Mouse (Mus musculus) lung, embryonic 15.5 days (tissue): ENCODE measurements around the gene Cd59b. TPM values are rescaled to one million over a fixed set of nuclear protein-coding genes. Genes with fewer than 3 reads are reported as not detected.

Experiments used
- ATAC-seq: fragments of 200-750 bp; cut with Nextera tagmentation; 2 replicates; pipeline ENCODE4 v1.8.0; 2017; ENCODE audit warnings: moderate number of reproducible peaks, borderline replicate concordance; ENCODE audit not compliant: low FRiP score, low TSS enrichment; ENCODE audit errors: extremely low read depth
- H3K27ac ChIP-seq: fragments of 300-500 bp; sonication (generic); 2 replicates; pipeline ENCODE4 v1.5.1; 2015; ENCODE audit warnings: moderate library complexity, mild to moderate bottlenecking, inconsistent platforms
- H3K27me3 ChIP-seq: fragments of 300-500 bp; sonication (generic); 2 replicates; pipeline ENCODE4 v1.6.1; 2015; ENCODE audit warnings: inconsistent platforms
- H3K36me3 ChIP-seq: fragments of 300-500 bp; sonication (generic); 2 replicates; pipeline ENCODE4 v1.6.1; 2015; ENCODE audit warnings: inconsistent platforms
- H3K4me1 ChIP-seq: fragments of 300-500 bp; sonication (generic); 2 replicates; pipeline ENCODE4 v1.6.1; 2015; ENCODE audit warnings: inconsistent platforms
- H3K4me2 ChIP-seq: fragments of 300-500 bp; sonication (generic); 2 replicates; pipeline ENCODE4 v1.6.1; 2015; ENCODE audit warnings: inconsistent platforms, mild to moderate bottlenecking, moderate library complexity
- H3K4me3 ChIP-seq: fragments of 300-500 bp; sonication (generic); 2 replicates; pipeline ENCODE4 v1.5.1; 2015; ENCODE audit warnings: mild to moderate bottlenecking, inconsistent platforms
- H3K9ac ChIP-seq: fragments of 300-500 bp; sonication (generic); 2 replicates; pipeline ENCODE4 v1.6.1; 2015; ENCODE audit warnings: inconsistent platforms
- H3K9me3 ChIP-seq: fragments of 300-500 bp; sonication (generic); 2 replicates; pipeline ENCODE4 v1.6.1; 2016; ENCODE audit warnings: inconsistent platforms
- WGBS: fragments of 180-500 bp; shearing (Covaris S2); methylation state at CpG from one replicate; pipeline ENCODE4 v1.1.7; 2015; 5-methylcytosine and 5-hydroxymethylcytosine counted together
- polyA plus RNA-seq: library from polyadenylated mRNA; unstranded; fragments of >200 nt; fragmentation: Nextera tagmentation; extraction: Ambion mirVana; gene quantifications from 2 replicates; pipeline ENCODE4 v1.2.1, GENCODE M21; 2015

Gene Cd59b
- polyA plus RNA-seq, 1 experiment from 2014 or later: 5.5 TPM

DNA sequence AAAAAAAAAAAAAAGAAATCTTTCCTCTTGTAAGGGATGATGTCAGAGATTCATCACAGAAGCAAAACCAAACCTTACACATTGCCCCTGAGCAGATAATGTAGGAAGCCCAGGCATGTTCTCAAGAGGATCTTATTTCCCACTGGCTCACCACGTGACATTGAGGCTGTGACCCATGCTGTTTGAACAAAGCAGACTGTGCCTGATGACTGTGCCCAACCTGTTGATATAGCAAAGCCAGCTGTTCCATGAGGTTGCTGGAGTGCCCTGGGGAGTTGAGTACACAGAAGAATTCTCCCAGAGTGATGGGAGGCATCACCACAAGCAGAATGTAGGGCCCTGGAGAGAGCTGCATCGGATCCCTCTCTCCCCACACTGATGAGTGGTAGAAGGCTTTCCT is 66.3 kb downstream of the Cd59b start:
- no peak overlapping the region for H3K9ac ChIP-seq
- H3K4me1 ChIP-seq: no peaks in the 10 kb centered on the region
- no peak overlapping the region for H3K4me3 ChIP-seq
- H3K27me3 ChIP-seq: no peaks in the 10 kb centered on the region
- H3K9me3 ChIP-seq: no peaks in the 10 kb centered on the region
- H3K36me3 ChIP-seq: no peaks in the 10 kb centered on the region
- no peak overlapping the region for H3K4me2 ChIP-seq
- ATAC-seq: no peak
- 42% methylated on average over 2 of the region's 2 CpGs for WGBS
- H3K27ac ChIP-seq: no peak overlapping the region

Other genes with a start within 250 kb of the Cd59b start
- gene Lmo2, start 111.9 kb upstream of the Cd59b start, polyA plus RNA-seq: 35.1 and 38.2 TPM in 2 replicates
- 58.4 and 62.4 TPM in 2 replicates for gene Fbxo3, start 42.1 kb upstream of the Cd59b start, polyA plus RNA-seq
- gene 4931422A03Rik, start 41.5 kb upstream of the Cd59b start, polyA plus RNA-seq: 2.6 and 2.8 TPM in 2 replicates
- gene Gm10912, start 4.0 kb upstream of the Cd59b start, polyA plus RNA-seq: not detected in 2 replicates
- not detected in 2 replicates for gene Gm10799, start 1.3 kb upstream of the Cd59b start, polyA plus RNA-seq
- gene Cd59a, start 26.0 kb downstream of the Cd59b start, polyA plus RNA-seq: 21.5 and 23.8 TPM in 2 replicates
- not detected in 2 replicates for gene A930018P22Rik, start 52.9 kb downstream of the Cd59b start, polyA plus RNA-seq